Mouse (Mus musculus): ENCODE measurements around the gene Pah.

GRCm38 (mm10) chr10:87500926-87501658 lies 20.5 kb upstream of the Pah start:
- no peak for TF ChIP-seq CTCF (IDR thresholded peaks at IDR 0.05; ENCODE audit: extremely low read depth, insufficient read length, insufficient replicate concordance, low read depth, low read length)
- TF ChIP-seq POLR2A (IDR thresholded peaks at IDR 0.05; ENCODE audit: low read depth, low read length): no peak
